ENCODE assay signal across 12 mouse cellular contexts in genomic region chr17:26611918-26612317, GRCm38 (mm10). TPM values are rescaled to one million over a fixed set of nuclear protein-coding genes. Genes with fewer than 3 reads are reported as not detected.
DNase-seq lines count a peak whose midpoint lies in the region; ATAC-seq and TF ChIP-seq lines count a peak whose summit lies in the region.
"Had no signal": no experiment of that assay in that cellular context is flagged by ENCODE, and none has a peak within 500 bp of the region (broad histone marks: within the 10 kb centered on the region; RNA-seq: fewer than 3 reads in every experiment).

No protein-coding gene starts in this region.

- TF ChIP-seq EP300 in heart, postnatal 0 days (IDR thresholded peaks at IDR 0.05; ENCODE audit: low read depth): no peak

- no peak overlapping the region for H3K4me2 ChIP-seq in embryonic facial prominence, embryonic 14.5 days (ENCODE audit: low read depth, low read length)
- no peak overlapping the region for H3K4me2 ChIP-seq in heart, postnatal 0 days (ENCODE audit: low read depth, low read length)
- no peak overlapping the region for H3K4me2 ChIP-seq in lung, embryonic 16.5 days (ENCODE audit: low read depth, low read length)
- no peak overlapping the region for H3K4me2 ChIP-seq in stomach, embryonic 15.5 days
- H3K4me2 ChIP-seq in midbrain, postnatal 0 days (ENCODE audit: low read depth, low read length, poor library complexity, severe bottlenecking): no peak overlapping the region
- H3K4me2 ChIP-seq: limb, embryonic 12.5 days had no signal

- H3K9me3 ChIP-seq in embryonic facial prominence, embryonic 14.5 days (ENCODE audit: control insufficient read depth, low read length): no peaks in the 10 kb centered on the region
- no peaks in the 10 kb centered on the region for H3K9me3 ChIP-seq in embryonic facial prominence, embryonic 10.5 days
- no peaks in the 10 kb centered on the region for H3K9me3 ChIP-seq in heart, postnatal 0 days (replicated peaks; ENCODE audit: control insufficient read depth, low read length)
- H3K9me3 ChIP-seq in lung, embryonic 16.5 days (ENCODE audit: control insufficient read depth, low read length): no peaks in the 10 kb centered on the region
- no peaks in the 10 kb centered on the region for H3K9me3 ChIP-seq in stomach, embryonic 15.5 days
- no peaks in the 10 kb centered on the region for H3K9me3 ChIP-seq in midbrain, postnatal 0 days (ENCODE audit: low read length)
- H3K9me3 ChIP-seq: limb, embryonic 12.5 days had no signal

- no peaks in the 10 kb centered on the region for H3K27me3 ChIP-seq in embryonic facial prominence, embryonic 14.5 days (replicated peaks; ENCODE audit: control insufficient read depth, insufficient read depth, low read length)
- no peaks in the 10 kb centered on the region for H3K27me3 ChIP-seq in embryonic facial prominence, embryonic 10.5 days (replicated peaks; ENCODE audit: low read depth, poor library complexity, severe bottlenecking)
- H3K27me3 ChIP-seq in heart, postnatal 0 days (ENCODE audit: control insufficient read depth, insufficient read depth, low read length): no peaks in the 10 kb centered on the region
- H3K27me3 ChIP-seq in lung, embryonic 16.5 days (ENCODE audit: control insufficient read depth, insufficient read depth, low read depth, low read length): no peaks in the 10 kb centered on the region
- H3K27me3 ChIP-seq in stomach, embryonic 15.5 days (replicated peaks): no peaks in the 10 kb centered on the region
- H3K27me3 ChIP-seq in midbrain, postnatal 0 days (ENCODE audit: insufficient read depth, low read length): no peaks in the 10 kb centered on the region
- H3K27me3 ChIP-seq: limb, embryonic 12.5 days had no signal

- peak overlapping the region; percentile 13; the same call in 1 of the 2 replicates for H3K27ac ChIP-seq in embryonic facial prominence, embryonic 14.5 days (replicated peaks; ENCODE audit: low read depth, low read length)
- no peak overlapping the region for H3K27ac ChIP-seq in embryonic facial prominence, embryonic 10.5 days (replicated peaks)
- peak overlapping the region; percentile 96 for H3K27ac ChIP-seq in heart, postnatal 0 days (ENCODE audit: low read depth)
- peak overlapping the region; percentile 78 for H3K27ac ChIP-seq in lung, embryonic 16.5 days (ENCODE audit: low read length)
- peak overlapping the region; percentile 67; the same call in 1 of the 2 replicates for H3K27ac ChIP-seq in stomach, embryonic 15.5 days
- no peak overlapping the region for H3K27ac ChIP-seq in midbrain, postnatal 0 days (ENCODE audit: low read depth, low read length)
- H3K27ac ChIP-seq: limb, embryonic 12.5 days had no signal

- no peak for DNase-seq in embryonic facial prominence, embryonic 14.5 days (ENCODE audit: low spot score)
- DNase-seq in embryonic facial prominence, embryonic 10.5 days (ENCODE audit: low spot score): no peak
- DNase-seq in heart, postnatal 0 days (ENCODE audit: low spot score): no peak
- DNase-seq in heart, postnatal 10 days: no peak
- DNase-seq in lung, postnatal 36 days: no peak
- DNase-seq in midbrain, postnatal 0 days (ENCODE audit: low spot score): no peak
- DNase-seq: gastrocnemius, postnatal 25 days; kidney, adult 18-20 months; right cerebral cortex, postnatal 14 days had no signal

- no peak for ATAC-seq in embryonic facial prominence, embryonic 14.5 days (ENCODE audit: low read depth)
- no peak for ATAC-seq in heart, postnatal 0 days (ENCODE audit: insufficient read depth, low read depth)
- ATAC-seq in lung, embryonic 16.5 days (ENCODE audit: low read depth): no peak
- no peak for ATAC-seq in stomach, embryonic 15.5 days (ENCODE audit: insufficient read depth, low FRiP score, low read depth)
- no peak for ATAC-seq in midbrain, postnatal 0 days (ENCODE audit: low FRiP score)

- peaks cover 50% of the 10 kb centered on the region for H3K36me3 ChIP-seq in embryonic facial prominence, embryonic 14.5 days (ENCODE audit: control insufficient read depth, insufficient read depth, low read length)
- H3K36me3 ChIP-seq in embryonic facial prominence, embryonic 10.5 days (replicated peaks): peaks cover 88% of the 10 kb centered on the region
- H3K36me3 ChIP-seq in heart, postnatal 0 days (replicated peaks; ENCODE audit: control insufficient read depth, insufficient read depth, low read length): peaks cover 17% of the 10 kb centered on the region
- H3K36me3 ChIP-seq in lung, embryonic 16.5 days (ENCODE audit: control insufficient read depth, insufficient read depth, low read length): no peaks in the 10 kb centered on the region
- H3K36me3 ChIP-seq in stomach, embryonic 15.5 days: peaks cover 15% of the 10 kb centered on the region; the same call in 1 of the 2 replicates
- H3K36me3 ChIP-seq in midbrain, postnatal 0 days (ENCODE audit: insufficient read depth, low read length): peaks cover 47% of the 10 kb centered on the region

- intact Hi-C loops in heart, postnatal 10 days (cut with DNase I): no loop called here

- no peak overlapping the region for H3K9ac ChIP-seq in embryonic facial prominence, embryonic 14.5 days (ENCODE audit: low read depth, low read length)
- H3K9ac ChIP-seq in heart, postnatal 0 days (replicated peaks; ENCODE audit: low read depth, low read length): peak overlapping the region; percentile 29; the same call in 1 of the 2 replicates
- no peak overlapping the region for H3K9ac ChIP-seq in lung, embryonic 16.5 days (ENCODE audit: low read length)
- no peak overlapping the region for H3K9ac ChIP-seq in stomach, embryonic 15.5 days
- H3K9ac ChIP-seq in midbrain, postnatal 0 days (replicated peaks; ENCODE audit: low read length, poor library complexity, severe bottlenecking): no peak overlapping the region
- H3K9ac ChIP-seq: limb, embryonic 12.5 days had no signal

- H3K4me3 ChIP-seq in embryonic facial prominence, embryonic 14.5 days (ENCODE audit: low read depth, low read length): no peak overlapping the region
- H3K4me3 ChIP-seq in embryonic facial prominence, embryonic 10.5 days: no peak overlapping the region
- no peak overlapping the region for H3K4me3 ChIP-seq in heart, postnatal 0 days (ENCODE audit: low read depth, low read length)
- H3K4me3 ChIP-seq in lung, embryonic 16.5 days (ENCODE audit: low read length): no peak overlapping the region
- H3K4me3 ChIP-seq in stomach, embryonic 15.5 days (replicated peaks): no peak overlapping the region
- H3K4me3 ChIP-seq in midbrain, postnatal 0 days (ENCODE audit: low read depth, low read length): no peak overlapping the region
- H3K4me3 ChIP-seq: limb, embryonic 12.5 days had no signal

- H3K4me1 ChIP-seq in embryonic facial prominence, embryonic 14.5 days (ENCODE audit: control insufficient read depth, insufficient read depth, low read length): no peaks in the 10 kb centered on the region
- H3K4me1 ChIP-seq in embryonic facial prominence, embryonic 10.5 days: no peaks in the 10 kb centered on the region
- H3K4me1 ChIP-seq in heart, postnatal 0 days (ENCODE audit: control insufficient read depth, insufficient read depth): peaks cover 32% of the 10 kb centered on the region
- H3K4me1 ChIP-seq in lung, embryonic 16.5 days (replicated peaks; ENCODE audit: control insufficient read depth, insufficient read depth, low read length): peaks cover 12% of the 10 kb centered on the region
- no peaks in the 10 kb centered on the region for H3K4me1 ChIP-seq in stomach, embryonic 15.5 days
- H3K4me1 ChIP-seq in midbrain, postnatal 0 days (ENCODE audit: insufficient read depth, low read length): no peaks in the 10 kb centered on the region

- WGBS in embryonic facial prominence, embryonic 14.5 days: 79% methylated on average over 4 of the region's 4 CpGs
- 93% methylated on average over 4 of the region's 4 CpGs for WGBS in embryonic facial prominence, embryonic 10.5 days
- 64% methylated on average over 4 of the region's 4 CpGs for WGBS in heart, postnatal 0 days
- WGBS in lung, embryonic 16.5 days: 72% methylated on average over 4 of the region's 4 CpGs
- 76% methylated on average over 4 of the region's 4 CpGs for WGBS in stomach, embryonic 15.5 days
- WGBS in midbrain, postnatal 0 days: 84% methylated on average over 4 of the region's 4 CpGs

- TF ChIP-seq CTCF in heart, postnatal 0 days (IDR thresholded peaks at IDR 0.05; ENCODE audit: low read depth): no peak
- TF ChIP-seq CTCF in midbrain, postnatal 0 days (IDR thresholded peaks at IDR 0.05): no peak

RNA-seq across cellular contexts. Expression of gene Dusp1, which starts 50.0 kb away (rescaled TPM):
- polyA plus RNA-seq in embryonic facial prominence, embryonic 14.5 days (2014; fragmentation: Nextera tagmentation; extraction: Ambion mirVana): 25.4 and 27.3 TPM in 2 replicates
- 22.5 and 23.3 TPM in 2 replicates for polyA plus RNA-seq in embryonic facial prominence, embryonic 10.5 days (2016; fragmentation: Nextera tagmentation; extraction: Ambion mirVana)
- 105 and 114 TPM in 2 replicates for total RNA-seq in heart, postnatal 0 days (2014; rRNA removed; ENCODE audit: low replicate concordance)
- polyA plus RNA-seq in heart, postnatal 0 days (2015; fragmentation: Nextera tagmentation; extraction: Ambion mirVana): 23.1 and 24.0 TPM in 2 replicates
- 100 to 1,000 TPM in 1 of 2 experiments, 10 to 100 TPM in 1; 60.1 to 100 TPM for total RNA-seq in heart, postnatal 10 days (2021)
- 25.2 and 28.4 TPM in 2 replicates for polyA plus RNA-seq in lung, embryonic 16.5 days (2015; fragmentation: Nextera tagmentation; extraction: Ambion mirVana)
- polyA plus RNA-seq in stomach, embryonic 15.5 days (2015; fragmentation: Nextera tagmentation; extraction: Ambion mirVana): 15.8 and 19.3 TPM in 2 replicates
- 42.0 and 46.8 TPM in 2 replicates for total RNA-seq in midbrain, postnatal 0 days (2014; rRNA removed)
- polyA plus RNA-seq in midbrain, postnatal 0 days (2015; fragmentation: Nextera tagmentation; extraction: Ambion mirVana): 25.5 and 26.0 TPM in 2 replicates

RNA-seq across cellular contexts. Expression of gene Ergic1, which starts 50.6 kb away (rescaled TPM):
- 149 and 164 TPM in 2 replicates for polyA plus RNA-seq in embryonic facial prominence, embryonic 14.5 days (2014; fragmentation: Nextera tagmentation; extraction: Ambion mirVana)
- 107 and 109 TPM in 2 replicates for polyA plus RNA-seq in embryonic facial prominence, embryonic 10.5 days (2016; fragmentation: Nextera tagmentation; extraction: Ambion mirVana)
- 148 and 152 TPM in 2 replicates for total RNA-seq in heart, postnatal 0 days (2014; rRNA removed; ENCODE audit: low replicate concordance)
- 50.8 and 53.3 TPM in 2 replicates for polyA plus RNA-seq in heart, postnatal 0 days (2015; fragmentation: Nextera tagmentation; extraction: Ambion mirVana)
- total RNA-seq in heart, postnatal 10 days (2021): 10 to 100 TPM; 84.4 to 87.8 TPM
- polyA plus RNA-seq in lung, embryonic 16.5 days (2015; fragmentation: Nextera tagmentation; extraction: Ambion mirVana): 84.3 and 94.6 TPM in 2 replicates
- 106 and 113 TPM in 2 replicates for polyA plus RNA-seq in stomach, embryonic 15.5 days (2015; fragmentation: Nextera tagmentation; extraction: Ambion mirVana)
- 202 and 216 TPM in 2 replicates for total RNA-seq in midbrain, postnatal 0 days (2014; rRNA removed)
- polyA plus RNA-seq in midbrain, postnatal 0 days (2015; fragmentation: Nextera tagmentation; extraction: Ambion mirVana): 99.6 and 103 TPM in 2 replicates

RNA-seq across cellular contexts. Expression of gene Atp6v0e, which starts 51.1 kb away (rescaled TPM):
- polyA plus RNA-seq in embryonic facial prominence, embryonic 14.5 days (2014; fragmentation: Nextera tagmentation; extraction: Ambion mirVana): 229 and 261 TPM in 2 replicates
- polyA plus RNA-seq in embryonic facial prominence, embryonic 10.5 days (2016; fragmentation: Nextera tagmentation; extraction: Ambion mirVana): 118 and 120 TPM in 2 replicates
- 224 and 298 TPM in 2 replicates for total RNA-seq in heart, postnatal 0 days (2014; rRNA removed; ENCODE audit: low replicate concordance)
- polyA plus RNA-seq in heart, postnatal 0 days (2015; fragmentation: Nextera tagmentation; extraction: Ambion mirVana): 206 and 223 TPM in 2 replicates
- 10 to 100 TPM; 87.1 to 87.8 TPM for total RNA-seq in heart, postnatal 10 days (2021)
- polyA plus RNA-seq in lung, embryonic 16.5 days (2015; fragmentation: Nextera tagmentation; extraction: Ambion mirVana): 186 and 203 TPM in 2 replicates
- polyA plus RNA-seq in stomach, embryonic 15.5 days (2015; fragmentation: Nextera tagmentation; extraction: Ambion mirVana): 231 and 255 TPM in 2 replicates
- total RNA-seq in midbrain, postnatal 0 days (2014; rRNA removed): 45.0 and 85.3 TPM in 2 replicates
- polyA plus RNA-seq in midbrain, postnatal 0 days (2015; fragmentation: Nextera tagmentation; extraction: Ambion mirVana): 80.6 and 86.8 TPM in 2 replicates

Comparison
In these comparisons a context has a peak if more than half of its experiments do, and no peak if none do; other contexts are left out.
1. H3K27ac ChIP-seq: peak in embryonic facial prominence, embryonic 14.5 days (single experiment), heart, postnatal 0 days (single experiment), lung, embryonic 16.5 days (single experiment) and stomach, embryonic 15.5 days (single experiment); none in embryonic facial prominence, embryonic 10.5 days (single experiment) and midbrain, postnatal 0 days (single experiment).